In the genomic region with DNA sequence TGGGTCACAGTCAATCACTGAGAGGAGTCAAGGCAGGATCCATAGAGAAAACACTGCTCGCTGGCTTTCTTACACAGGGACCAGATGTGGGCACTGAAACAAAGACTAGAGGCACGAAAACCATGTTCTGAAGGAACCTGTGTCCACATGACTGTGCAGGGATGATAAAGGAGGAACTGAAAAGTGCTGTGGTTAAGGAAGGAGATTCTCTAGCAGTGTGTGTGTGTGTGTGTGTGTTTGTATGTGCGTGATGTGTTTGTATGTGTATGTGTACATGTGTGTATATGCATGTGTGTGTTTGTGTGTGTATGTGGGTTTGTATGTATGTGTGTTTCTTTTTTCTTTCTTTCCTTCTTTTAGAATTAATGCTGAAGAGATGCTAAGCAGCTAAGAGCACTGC, we compare ENCODE assay signal across 30 mouse cellular contexts.
A peak's percentile ranks its signal among the peaks of the same experiment; 100 is the strongest.
DNase-seq lines count a peak whose midpoint lies in the region; TF ChIP-seq lines count a peak whose summit lies in the region.
"Had no signal": no experiment of that assay in that cellular context is flagged by ENCODE, and none has a peak within 500 bp of the region (broad histone marks: within the 10 kb centered on the region; RNA-seq: fewer than 3 reads in every experiment).

No protein-coding gene starts in this region.

- dilution Hi-C loops in CH12.LX (cut with MboI; ENCODE audit: extremely low pct_ligation_motif_present, extremely low pct_unique_long_range_greater_than_20kb, low sequenced_read_pairs) = no loop called here

- peak; percentile 100 for TF ChIP-seq EP300 in CH12.LX (IDR thresholded peaks at IDR 0.05; ENCODE audit: low read length)

- peak; percentile 91 for DNase-seq in CH12.LX (ENCODE audit: extremely low read depth)
- DNase-seq in MEL-GATA-1-ER (ENCODE audit: extremely low read depth, low read depth) = peak; percentile 44
- peak; percentile 42 for DNase-seq in splenic B cell, adult 2 months (ENCODE audit: low read depth, low spot score)
- no peak for DNase-seq in cerebellum, postnatal 25 days
- DNase-seq in gastrocnemius, postnatal 14 days = no peak
- DNase-seq: adrenal gland, postnatal 25 days; cerebellum, adult 18-20 months; cerebellum, postnatal 36 days; gastrocnemius, postnatal 10 days; heart, adult 2 months; heart, postnatal 10 days; kidney, adult 11 months; kidney, postnatal 36 days; right cerebral cortex, adult 18-20 months; spleen, adult 18-20 months had no signal

- intact Hi-C loops in gastrocnemius, postnatal 14 days (cut with DNase I; ENCODE audit: low total_unique reads) = no loop called here

- no peak overlapping the region for H3K9ac ChIP-seq in CH12.LX (ENCODE audit: insufficient read depth, low read depth)
- H3K9ac ChIP-seq: embryonic facial prominence, embryonic 13.5 days; forebrain, embryonic 15.5 days; heart, embryonic 13.5 days; hindbrain, embryonic 15.5 days; kidney, embryonic 15.5 days; limb, embryonic 13.5 days; lung, embryonic 15.5 days; neural tube, embryonic 12.5 days had no signal

- 14% methylated on average over 3 of the region's 3 CpGs for WGBS in macrophage (ENCODE audit: missing documents)

- no peak for TF ChIP-seq CTCF in CH12.LX (conservative IDR thresholded peaks at IDR 0.05 in 1 of 2, IDR thresholded peaks at IDR 0.05 in 1 of 2; ENCODE audit: low read depth in 2 of 2, low read length in 2 of 2)

- peak overlapping the region; percentile 34; the same call in 1 of the 2 replicates for H3K27ac ChIP-seq in CH12.LX (ENCODE audit: insufficient read depth, low read depth)
- peak overlapping the region; percentile 28; the same call in 1 of the 2 replicates for H3K27ac ChIP-seq in macrophage
- H3K27ac ChIP-seq: embryonic facial prominence, embryonic 13.5 days; forebrain, embryonic 10.5 days; forebrain, embryonic 15.5 days; heart, adult 2 months; heart, embryonic 13.5 days; hindbrain, embryonic 10.5 days; hindbrain, embryonic 15.5 days; kidney, embryonic 15.5 days; layer of hippocampus, adult 2 months; limb, embryonic 13.5 days; lung, embryonic 15.5 days; neural tube, embryonic 12.5 days had no signal

- no peaks in the 10 kb centered on the region for H3K79me2 ChIP-seq in CH12.LX (replicated peaks; ENCODE audit: control insufficient read depth, extremely low read depth, insufficient read depth, poor library complexity, severe bottlenecking)
- no peaks in the 10 kb centered on the region for H3K79me2 ChIP-seq in macrophage (ENCODE audit: inconsistent target)

- in situ Hi-C loops in CH12.LX (cut with MboI; ENCODE audit: low pct_ligation_motif_present, low pct_unique_long_range_greater_than_20kb, low sequenced_read_pairs) = no loop called here

- H3K4me3 ChIP-seq in CH12.LX (replicated peaks in 1 of 3; ENCODE audit: low read depth in 2 of 3, low read length in 2 of 3, poor library complexity in 1 of 3) = no peak overlapping the region
- no peak overlapping the region for H3K4me3 ChIP-seq in macrophage (ENCODE audit: inconsistent target)
- H3K4me3 ChIP-seq: embryonic facial prominence, embryonic 13.5 days; forebrain, embryonic 10.5 days; forebrain, embryonic 15.5 days; heart, adult 2 months; heart, embryonic 13.5 days; hindbrain, embryonic 10.5 days; hindbrain, embryonic 15.5 days; kidney, embryonic 15.5 days; layer of hippocampus, adult 2 months; limb, embryonic 13.5 days; lung, embryonic 15.5 days; myocyte; neural tube, embryonic 12.5 days had no signal

- H3K36me3 ChIP-seq in CH12.LX (replicated peaks in 1 of 2; ENCODE audit: control insufficient read depth in 1 of 2, insufficient read depth in 1 of 2, low read length in 1 of 2) (no peaks in the 10 kb centered on the region), macrophage (ENCODE audit: inconsistent target) (no peaks in the 10 kb centered on the region)
- no peaks in the 10 kb centered on the region for H3K36me3 ChIP-seq in splenic B cell, adult 2 months (ENCODE audit: control insufficient read depth, insufficient read depth, low read length, poor library complexity, severe bottlenecking)
- H3K36me3 ChIP-seq: embryonic facial prominence, embryonic 13.5 days; forebrain, embryonic 10.5 days; forebrain, embryonic 15.5 days; G1E; heart, embryonic 13.5 days; hindbrain, embryonic 10.5 days; hindbrain, embryonic 15.5 days; kidney, embryonic 15.5 days; limb, embryonic 13.5 days; lung, embryonic 15.5 days; neural tube, embryonic 12.5 days had no signal

- no peak; the same call in none of the 2 replicates for TF ChIP-seq RAD21 in CH12.LX (IDR thresholded peaks at IDR 0.05; ENCODE audit: low read depth, low read length)

- no peaks in the 10 kb centered on the region for H3K9me3 ChIP-seq in CH12.LX (replicated peaks; ENCODE audit: low read length)
- H3K9me3 ChIP-seq: embryonic facial prominence, embryonic 13.5 days; forebrain, embryonic 10.5 days; forebrain, embryonic 15.5 days; G1E; heart, embryonic 13.5 days; hindbrain, embryonic 10.5 days; hindbrain, embryonic 15.5 days; kidney, embryonic 15.5 days; limb, embryonic 13.5 days; lung, embryonic 15.5 days; neural tube, embryonic 12.5 days had no signal

- H3K27me3 ChIP-seq in CH12.LX (replicated peaks) = no peaks in the 10 kb centered on the region
- no peaks in the 10 kb centered on the region for H3K27me3 ChIP-seq in splenic B cell, adult 2 months (ENCODE audit: control insufficient read depth, insufficient read depth, low read length, poor library complexity, severe bottlenecking)
- H3K27me3 ChIP-seq: embryonic facial prominence, embryonic 13.5 days; forebrain, embryonic 15.5 days; heart, embryonic 13.5 days; hindbrain, embryonic 15.5 days; kidney, embryonic 15.5 days; limb, embryonic 13.5 days; lung, embryonic 15.5 days; neural tube, embryonic 12.5 days had no signal

- peak overlapping the region; percentile 68 for H3K4me2 ChIP-seq in CH12.LX (ENCODE audit: insufficient read depth, low read depth, poor library complexity, severe bottlenecking)
- H3K4me2 ChIP-seq: embryonic facial prominence, embryonic 13.5 days; forebrain, embryonic 15.5 days; heart, embryonic 13.5 days; hindbrain, embryonic 15.5 days; kidney, embryonic 15.5 days; limb, embryonic 13.5 days; liver, embryonic 11.5 days; lung, embryonic 15.5 days; neural tube, embryonic 12.5 days had no signal

- TF ChIP-seq POLR2A in CH12.LX (IDR thresholded peaks at IDR 0.05; ENCODE audit: low read depth, low read length) = no peak

- peaks cover 19 to 37% of the 10 kb centered on the region in 2 experiments for H3K4me1 ChIP-seq in CH12.LX (ENCODE audit: control insufficient read depth in 1 of 2, insufficient read depth in 2 of 2)
- H3K4me1 ChIP-seq: embryonic facial prominence, embryonic 13.5 days; forebrain, embryonic 10.5 days; forebrain, embryonic 15.5 days; heart, embryonic 13.5 days; hindbrain, embryonic 10.5 days; hindbrain, embryonic 15.5 days; kidney, embryonic 15.5 days; limb, embryonic 13.5 days; lung, embryonic 15.5 days; neural tube, embryonic 12.5 days had no signal

TF ChIP-seq in CH12.LX, 34 proteins besides CTCF, POLR2A, EP300 and RAD21 (continues in another document):
- TF ChIP-seq RCOR1 (conservative IDR thresholded peaks at IDR 0.05; ENCODE audit: low read depth, low read length) (peak; percentile 100), TCF12 (IDR thresholded peaks at IDR 0.05; ENCODE audit: low read depth, low read length) (peak; percentile 95), MYC (IDR thresholded peaks at IDR 0.05; ENCODE audit: low read depth, low read length) (peak; percentile 97), ETS1 (conservative IDR thresholded peaks at IDR 0.05; ENCODE audit: low read depth, low read length) (peak; percentile 88), GABPA (IDR thresholded peaks at IDR 0.05; ENCODE audit: insufficient replicate concordance, low read depth, low read length) (no peak), MXI1 (IDR thresholded peaks at IDR 0.05; ENCODE audit: low read depth, low read length) (peak; percentile 44; the same call in 1 of the 2 replicates), MAZ (IDR thresholded peaks at IDR 0.05; ENCODE audit: low read depth, low read length) (peak; percentile 63; the same call in 1 of the 2 replicates), E2F4 (IDR thresholded peaks at IDR 0.05; ENCODE audit: insufficient replicate concordance, low read depth, low read length) (no peak; the same call in 1 of the 2 replicates), JUND (conservative IDR thresholded peaks at IDR 0.05; ENCODE audit: low read depth, low read length) (peak; percentile 93), CHD2 (IDR thresholded peaks at IDR 0.05; ENCODE audit: low read length) (peak; percentile 90), JUN (IDR thresholded peaks at IDR 0.05; ENCODE audit: insufficient read depth, low read depth, low read length) (peak; percentile 74; the same call in 1 of the 2 replicates), NRF1 (IDR thresholded peaks at IDR 0.05; ENCODE audit: low read depth, low read length) (0 out of 2 replicates have a peak, but pooled peaks have one; percentile 11), HCFC1 (IDR thresholded peaks at IDR 0.05; ENCODE audit: low read depth, low read length) (peak; percentile 20; the same call in 1 of the 2 replicates), MEF2A (IDR thresholded peaks at IDR 0.05; ENCODE audit: borderline replicate concordance, low read depth, low read length) (peak; percentile 90), UBTF (IDR thresholded peaks at IDR 0.05; ENCODE audit: low read depth, low read length) (no peak), ZMIZ1 (IDR thresholded peaks at IDR 0.05; ENCODE audit: low read depth, low read length) (no peak), POLR2AphosphoS2 (IDR thresholded peaks at IDR 0.05; ENCODE audit: low read depth, low read length) (no peak), KAT2A (IDR thresholded peaks at IDR 0.05; ENCODE audit: insufficient replicate concordance, low read length) (no peak), SIN3A (IDR thresholded peaks at IDR 0.05; ENCODE audit: low read length) (no peak; the same call in none of the 2 replicates), CHD1 (IDR thresholded peaks at IDR 0.05; ENCODE audit: low read depth, low read length) (no peak), ZKSCAN1 (IDR thresholded peaks at IDR 0.05; ENCODE audit: borderline replicate concordance, low read depth, low read length) (no peak), IRF4 (IDR thresholded peaks at IDR 0.05; ENCODE audit: low read depth, low read length) (peak; percentile 100), PAX5 (IDR thresholded peaks at IDR 0.05; ENCODE audit: low read length) (no peak), BHLHE40 (IDR thresholded peaks at IDR 0.05; ENCODE audit: low read depth, low read length) (peak; percentile 95), TBP (conservative IDR thresholded peaks at IDR 0.05; ENCODE audit: low read depth, low read length) (0 out of 2 replicates have a peak, but pooled peaks have one; percentile 57), MAFK (IDR thresholded peaks at IDR 0.05; ENCODE audit: insufficient replicate concordance, low read length) (peak; percentile 84; the same call in 1 of the 2 replicates), MAX (IDR thresholded peaks at IDR 0.05; ENCODE audit: low read length) (peak; percentile 91), SMC3 (IDR thresholded peaks at IDR 0.05; ENCODE audit: low read depth, low read length) (no peak), ZNF384 (IDR thresholded peaks at IDR 0.05; ENCODE audit: low read depth, low read length) (peak; percentile 59)

Comparison
In these comparisons a context has a peak if more than half of its experiments do, and no peak if none do; other contexts are left out.
1. DNase-seq: peak in CH12.LX (single experiment), MEL-GATA-1-ER (single experiment) and splenic B cell, adult 2 months (single experiment); none in cerebellum, postnatal 25 days (0 of 2) and gastrocnemius, postnatal 14 days (single experiment).